18 mouse cellular contexts compared by ENCODE assay signal in the genomic region with DNA sequence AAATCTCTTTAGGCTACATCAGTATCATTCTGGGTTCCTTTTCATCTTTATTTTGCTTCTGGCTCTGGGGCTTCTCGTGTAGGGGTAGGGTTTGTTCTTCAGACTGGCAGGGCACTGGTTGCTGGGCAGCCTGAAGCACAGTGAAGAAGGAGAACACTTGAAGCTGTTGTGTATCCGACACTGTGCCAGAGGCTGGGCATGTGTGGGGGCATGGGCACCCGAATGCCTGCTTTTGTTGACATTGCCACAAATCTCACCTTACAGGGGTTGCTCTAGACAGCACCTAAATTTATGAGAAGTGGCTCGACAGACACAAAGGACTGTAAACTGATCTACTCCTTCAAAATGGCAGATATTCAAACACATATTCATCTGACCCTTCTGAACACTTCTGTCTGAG.
"Had no signal": no experiment of that assay in that cellular context is flagged by ENCODE, and none has a peak within 500 bp of the region (broad histone marks: within the 10 kb centered on the region; RNA-seq: fewer than 3 reads in every experiment).

No protein-coding gene starts in this region.

- H3K36me3 ChIP-seq: hindbrain, embryonic 13.5 days; intestine, embryonic 15.5 days; liver, embryonic 12.5 days; liver, embryonic 15.5 days; midbrain, embryonic 12.5 days; midbrain, embryonic 15.5 days; neural tube, embryonic 12.5 days had no signal

- H3K27ac ChIP-seq: hindbrain, embryonic 13.5 days; intestine, embryonic 15.5 days; layer of hippocampus, adult 2 months; liver, embryonic 12.5 days; liver, embryonic 15.5 days; macrophage; midbrain, embryonic 12.5 days; midbrain, embryonic 15.5 days; neural tube, embryonic 12.5 days; stomach, postnatal 0 days had no signal

- DNase-seq: kidney, adult 11 months; kidney, postnatal 14 days; layer of hippocampus, adult 9-11 months; liver; thymus, adult 2 months; thymus, postnatal 14 days; thymus, postnatal 4 days had no signal

- H3K9me3 ChIP-seq: hindbrain, embryonic 13.5 days; intestine, embryonic 15.5 days; liver, embryonic 12.5 days; liver, embryonic 15.5 days; midbrain, embryonic 12.5 days; midbrain, embryonic 15.5 days; neural tube, embryonic 12.5 days had no signal

- ATAC-seq: hindbrain, embryonic 16.5 days; intestine, embryonic 15.5 days; liver, embryonic 12.5 days; midbrain, embryonic 15.5 days had no signal

- H3K4me3 ChIP-seq: hindbrain, embryonic 13.5 days; intestine, embryonic 15.5 days; layer of hippocampus, adult 2 months; liver, embryonic 12.5 days; liver, embryonic 15.5 days; midbrain, embryonic 12.5 days; midbrain, embryonic 15.5 days; neural tube, embryonic 12.5 days had no signal

- H3K4me2 ChIP-seq: hindbrain, embryonic 13.5 days; intestine, embryonic 15.5 days; liver, embryonic 12.5 days; liver, embryonic 15.5 days; midbrain, embryonic 12.5 days; midbrain, embryonic 15.5 days; neural tube, embryonic 12.5 days had no signal

- H3K27me3 ChIP-seq: hindbrain, embryonic 13.5 days; intestine, embryonic 15.5 days; liver, embryonic 12.5 days; liver, embryonic 15.5 days; midbrain, embryonic 12.5 days; midbrain, embryonic 15.5 days; neural tube, embryonic 12.5 days had no signal

- H3K9ac ChIP-seq: hindbrain, embryonic 13.5 days; intestine, embryonic 15.5 days; liver, embryonic 12.5 days; liver, embryonic 15.5 days; midbrain, embryonic 12.5 days; midbrain, embryonic 15.5 days; neural tube, embryonic 12.5 days had no signal

- H3K4me1 ChIP-seq: hindbrain, embryonic 13.5 days; intestine, embryonic 15.5 days; liver, embryonic 12.5 days; liver, embryonic 15.5 days; midbrain, embryonic 12.5 days; midbrain, embryonic 15.5 days; neural tube, embryonic 12.5 days had no signal
